In the genomic region with DNA sequence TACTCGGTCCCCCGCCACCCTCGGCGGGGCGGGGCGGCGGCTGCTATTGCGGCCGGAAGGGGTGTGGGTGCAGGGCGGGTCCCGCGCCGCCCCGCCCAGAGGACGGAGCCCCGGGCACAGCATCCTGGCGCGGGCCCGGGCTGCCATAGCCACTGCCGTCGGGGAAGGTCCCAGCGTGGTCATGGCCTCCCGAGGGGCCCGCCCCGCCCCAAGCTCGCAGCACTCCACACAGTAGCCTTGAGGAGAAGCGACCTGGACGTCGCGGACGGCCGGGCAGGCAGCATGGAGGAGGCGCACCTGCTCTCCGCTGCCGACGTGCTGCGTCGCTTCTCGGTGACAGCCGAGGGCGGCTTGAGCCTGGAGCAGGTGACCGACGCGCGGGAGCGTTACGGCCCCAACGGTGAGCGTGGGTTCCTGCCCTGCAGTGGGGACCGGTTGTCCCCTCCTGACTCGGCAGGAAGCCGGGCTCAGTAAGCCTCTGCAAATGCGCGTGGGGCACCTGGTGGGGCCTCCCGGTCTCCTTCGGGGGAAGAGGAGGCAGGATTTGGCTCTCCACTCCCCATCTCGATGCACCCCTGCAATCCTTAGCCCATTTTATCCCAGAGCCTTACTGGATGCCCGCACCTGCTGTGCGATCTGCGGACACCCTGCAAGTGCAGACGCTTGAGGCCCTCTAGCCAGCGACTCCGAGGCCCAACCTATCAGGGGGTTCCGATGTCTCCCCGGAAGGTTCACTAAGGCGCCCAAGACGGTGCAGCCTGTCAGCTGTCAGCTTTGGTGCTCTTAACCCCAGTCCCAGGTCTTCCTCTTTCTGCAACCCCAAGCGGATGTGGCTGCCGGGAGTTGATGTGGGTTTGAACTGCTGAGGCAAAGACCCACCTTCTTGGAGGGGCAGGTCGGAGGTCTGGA, we compare ENCODE assay signal across 7 mouse cellular contexts. TPM values are rescaled to one million over a fixed set of nuclear protein-coding genes. Genes with fewer than 3 reads are reported as not detected.
DNase-seq lines count a peak whose midpoint lies in the region; ATAC-seq lines count a peak whose summit lies in the region.

A gene (plus strand): TSS at position 98 of the 909 bp plus-strand sequence.

- DNase-seq in Muller cell, postnatal 12 days (ENCODE audit: inconsistent ontology term): peak; percentile 9
- no peak for DNase-seq in embryonic facial prominence, embryonic 11.5 days (ENCODE audit: low spot score)
- DNase-seq in thymus, adult 18-20 months: peak; percentile 88 to 93
- no peak for DNase-seq in ovary, adult 18-20 months (ENCODE audit: low spot score)

- no peaks in the 10 kb centered on the region for H3K36me3 ChIP-seq in embryonic facial prominence, embryonic 11.5 days (replicated peaks; ENCODE audit: control insufficient read depth, insufficient read depth, low read depth, low read length)
- no peaks in the 10 kb centered on the region for H3K36me3 ChIP-seq in heart, embryonic 16.5 days (ENCODE audit: control insufficient read depth, insufficient read depth)
- H3K36me3 ChIP-seq in limb, embryonic 12.5 days: no peaks in the 10 kb centered on the region
- H3K36me3 ChIP-seq in midbrain, embryonic 13.5 days: no peaks in the 10 kb centered on the region

- no peak within 1 kb of the TSS for H3K27ac ChIP-seq in embryonic facial prominence, embryonic 11.5 days (replicated peaks; ENCODE audit: low read depth, low read length)
- H3K27ac ChIP-seq in heart, embryonic 16.5 days (ENCODE audit: low read length): peak within 1 kb of the TSS; percentile 39; the same call in 1 of the 2 replicates
- no peak within 1 kb of the TSS for H3K27ac ChIP-seq in limb, embryonic 12.5 days
- H3K27ac ChIP-seq in midbrain, embryonic 13.5 days: no peak within 1 kb of the TSS

- no peaks in the 10 kb centered on the region for H3K9me3 ChIP-seq in embryonic facial prominence, embryonic 11.5 days (replicated peaks; ENCODE audit: control insufficient read depth, low read length)
- H3K9me3 ChIP-seq in heart, embryonic 16.5 days (replicated peaks; ENCODE audit: control insufficient read depth, low read length): no peaks in the 10 kb centered on the region
- H3K9me3 ChIP-seq in limb, embryonic 12.5 days: no peaks in the 10 kb centered on the region
- no peaks in the 10 kb centered on the region for H3K9me3 ChIP-seq in midbrain, embryonic 13.5 days

- peaks cover 2% of the 10 kb centered on the region; the same call in 1 of the 2 replicates for H3K4me1 ChIP-seq in embryonic facial prominence, embryonic 11.5 days (ENCODE audit: control insufficient read depth, insufficient read depth, low read length)
- H3K4me1 ChIP-seq in heart, embryonic 16.5 days (ENCODE audit: control insufficient read depth, insufficient read depth, low read length): peaks cover 23% of the 10 kb centered on the region
- H3K4me1 ChIP-seq in limb, embryonic 12.5 days (replicated peaks): peaks cover 19% of the 10 kb centered on the region
- peaks cover 7% of the 10 kb centered on the region for H3K4me1 ChIP-seq in midbrain, embryonic 13.5 days (replicated peaks)

- H3K9ac ChIP-seq in embryonic facial prominence, embryonic 11.5 days (replicated peaks; ENCODE audit: low read length): no peak within 1 kb of the TSS
- peak within 1 kb of the TSS; percentile 46 for H3K9ac ChIP-seq in heart, embryonic 16.5 days (ENCODE audit: low read length)
- peak within 1 kb of the TSS; percentile 31; the same call in 1 of the 2 replicates for H3K9ac ChIP-seq in limb, embryonic 12.5 days (replicated peaks)
- 0 out of 2 replicates have a peak within 1 kb of the TSS, but pooled peaks have one; percentile 28 for H3K9ac ChIP-seq in midbrain, embryonic 13.5 days (replicated peaks)

- H3K27me3 ChIP-seq in embryonic facial prominence, embryonic 11.5 days (ENCODE audit: control insufficient read depth, insufficient read depth, low read length): peaks cover 31% of the 10 kb centered on the region
- peaks cover 15% of the 10 kb centered on the region for H3K27me3 ChIP-seq in heart, embryonic 16.5 days (ENCODE audit: control insufficient read depth, insufficient read depth, low read length)
- peaks cover 68% of the 10 kb centered on the region for H3K27me3 ChIP-seq in limb, embryonic 12.5 days
- peaks cover 51% of the 10 kb centered on the region for H3K27me3 ChIP-seq in midbrain, embryonic 13.5 days

- WGBS in embryonic facial prominence, embryonic 11.5 days: 4% methylated on average over 70 of the region's 70 CpGs
- WGBS in heart, embryonic 16.5 days: 4% methylated on average over 67 of the region's 70 CpGs
- WGBS in limb, embryonic 12.5 days: 4% methylated on average over 70 of the region's 70 CpGs
- WGBS in midbrain, embryonic 13.5 days: 3% methylated on average over 67 of the region's 70 CpGs

- H3K4me3 ChIP-seq in embryonic facial prominence, embryonic 11.5 days (ENCODE audit: low read depth, low read length): peak within 1 kb of the TSS; percentile 26; the same call in 1 of the 2 replicates
- peak within 1 kb of the TSS; percentile 57 for H3K4me3 ChIP-seq in heart, embryonic 16.5 days (ENCODE audit: low read length)
- peak within 1 kb of the TSS; percentile 39 for H3K4me3 ChIP-seq in limb, embryonic 12.5 days (replicated peaks)
- peak within 1 kb of the TSS; percentile 31 for H3K4me3 ChIP-seq in midbrain, embryonic 13.5 days (replicated peaks)

- H3K4me2 ChIP-seq in embryonic facial prominence, embryonic 11.5 days (ENCODE audit: low read depth, low read length): peak within 1 kb of the TSS; percentile 52
- H3K4me2 ChIP-seq in heart, embryonic 16.5 days (ENCODE audit: low read depth, low read length): peak within 1 kb of the TSS; percentile 74
- peak within 1 kb of the TSS; percentile 61 for H3K4me2 ChIP-seq in limb, embryonic 12.5 days
- H3K4me2 ChIP-seq in midbrain, embryonic 13.5 days (replicated peaks): peak within 1 kb of the TSS; percentile 43

- ATAC-seq in embryonic facial prominence, embryonic 11.5 days (replicated peaks; ENCODE audit: insufficient number of reproducible peaks, low FRiP score, low TSS enrichment, low read depth): no peak
- peak; percentile 34; the same call in 1 of the 2 replicates for ATAC-seq in heart, embryonic 16.5 days (replicated peaks; ENCODE audit: extremely low read depth, insufficient read depth, low FRiP score)
- ATAC-seq in limb, embryonic 12.5 days (ENCODE audit: insufficient number of reproducible peaks, insufficient read depth, low FRiP score, low TSS enrichment, low read depth): no peak
- peak; percentile 34; the same call in 1 of the 2 replicates for ATAC-seq in midbrain, embryonic 13.5 days

RNA-seq across cellular contexts. Expression of the gene that starts here (rescaled TPM):
- polyA plus RNA-seq in embryonic facial prominence, embryonic 11.5 days (2014; fragmentation: Nextera tagmentation; extraction: Ambion mirVana): 0.74 and 1.4 TPM in 2 replicates
- 9.0 and 14.9 TPM in 2 replicates for polyA plus RNA-seq in heart, embryonic 16.5 days (2015; fragmentation: Nextera tagmentation; extraction: Ambion mirVana)
- polyA plus RNA-seq in limb, embryonic 12.5 days (2016; fragmentation: Nextera tagmentation; extraction: Ambion mirVana): 1.3 and 1.5 TPM in 2 replicates
- 0.48 and 0.71 TPM in 2 replicates for polyA plus RNA-seq in midbrain, embryonic 13.5 days (2015; fragmentation: Nextera tagmentation; extraction: Ambion mirVana)

Comparison
In these comparisons a context has a peak if more than half of its experiments do, and no peak if none do; other contexts are left out.
1. Peak in ATAC-seq, H3K4me3 ChIP-seq, H3K9ac ChIP-seq and H3K4me2 ChIP-seq in midbrain, embryonic 13.5 days; RNA of the gene not detected or under 1 TPM.
2. DNase-seq: peak in Muller cell, postnatal 12 days (single experiment) and thymus, adult 18-20 months (2 of 2); none in embryonic facial prominence, embryonic 11.5 days (single experiment) and ovary, adult 18-20 months (single experiment).
3. Peak in every context shown above with its lines, with median percentiles within 50 percentile points of each other: H3K4me2 ChIP-seq and H3K4me3 ChIP-seq.